Mouse (Mus musculus): ENCODE measurements around the gene Tmem45b.

Tmem45b gene

GRCm38 (mm10) chr9:31400441-31400840, 63.8 kb downstream of the Tmem45b start:
- peak; percentile 70 for DNase-seq

DNA sequence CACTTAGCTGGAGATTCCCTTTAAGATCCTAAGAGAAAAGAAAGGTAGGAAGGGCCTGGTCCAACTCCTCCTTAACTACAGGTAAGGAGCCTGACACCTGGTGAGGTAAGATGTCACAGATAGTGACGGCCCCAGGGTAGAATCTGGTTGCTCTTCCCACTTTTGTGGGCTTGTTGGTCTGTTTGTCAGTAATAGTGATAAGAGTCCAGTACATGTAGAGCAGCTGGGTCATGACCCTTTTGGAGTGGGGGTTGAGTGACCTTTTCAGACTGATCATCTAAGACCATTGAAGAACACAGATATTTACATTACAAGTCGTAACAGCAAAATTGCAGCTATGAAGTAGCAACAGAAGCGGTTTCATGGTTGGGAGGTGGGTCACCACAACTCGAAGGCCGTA, 77.1 kb downstream of the Tmem45b start:
- DNase-seq, result no peak

DNA sequence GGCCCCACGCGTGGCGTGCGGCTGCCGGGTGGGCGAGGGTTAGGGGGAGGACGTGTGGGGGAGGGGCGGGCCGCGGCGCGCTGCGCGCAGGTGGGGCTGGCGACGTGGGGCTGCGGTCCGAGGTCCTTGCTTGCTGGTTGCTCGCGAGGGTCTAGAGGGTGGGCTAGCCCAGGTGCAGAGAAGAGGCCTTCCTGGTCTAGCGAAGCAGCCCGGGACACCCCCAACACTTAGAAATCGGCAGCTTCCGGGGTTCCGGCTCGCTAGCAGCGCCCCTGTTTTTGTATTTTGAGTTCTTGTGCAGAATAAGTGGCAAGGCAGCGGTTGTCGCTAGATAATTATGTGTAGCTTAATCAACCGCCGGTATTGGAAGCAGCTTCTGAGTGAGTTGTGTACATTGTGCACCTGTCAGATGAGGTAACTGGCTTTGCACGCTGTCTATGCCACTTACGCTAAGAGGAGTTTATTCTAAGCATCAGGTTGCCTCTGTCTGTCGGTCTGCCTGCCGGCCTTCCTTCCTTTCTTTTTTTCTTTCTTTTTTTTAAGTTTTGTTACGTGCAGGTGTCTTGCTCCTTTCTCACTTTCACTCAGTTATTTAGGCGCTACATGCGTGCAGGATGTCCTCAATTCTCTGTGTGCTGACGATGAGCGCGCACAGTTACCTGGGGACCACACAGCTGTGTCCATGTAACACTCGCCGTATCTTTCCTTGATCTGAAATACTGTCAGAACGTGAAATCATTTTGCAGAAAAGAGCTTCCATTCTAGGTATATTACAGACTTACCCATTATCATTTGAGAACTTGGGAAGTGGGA, 77.7 kb downstream of the Tmem45b start:
- DNase-seq, result no peak

DNA sequence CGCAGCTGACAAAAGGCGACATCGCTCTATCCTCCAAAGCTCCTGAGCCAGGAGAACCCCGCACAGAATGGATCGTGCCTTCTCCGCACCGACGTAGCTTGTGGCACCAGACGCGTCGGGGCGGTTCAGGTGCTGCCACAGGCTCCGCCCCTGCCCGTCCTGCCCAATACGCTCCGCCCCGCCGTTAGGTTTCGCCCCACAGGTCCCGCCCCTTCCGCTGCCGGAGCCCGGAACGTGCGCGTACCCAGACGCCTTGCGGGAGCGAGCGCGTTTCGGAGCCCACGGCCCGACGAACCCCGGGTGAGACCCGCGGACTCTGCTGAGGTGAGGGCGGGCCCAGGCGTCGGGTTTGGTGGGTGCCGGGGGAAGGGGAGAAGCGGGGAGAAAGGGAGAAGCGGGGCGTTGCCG, 78.3 kb downstream of the Tmem45b start, which contains the start of gene Nfrkb:
Gene Nfrkb (plus strand): TSS at position 246 of the 408 bp plus-strand sequence.
- peak; percentile 95 for DNase-seq

- DNase-seq, result no peak
These were observed 78.8 kb downstream of the Tmem45b start for GRCm38 (mm10) chr9:31385500-31385869.

- no peak for DNase-seq
These were observed 79.3 kb downstream of the Tmem45b start for GRCm38 (mm10) chr9:31384786-31385499.

- no peak for DNase-seq
These were observed 87.6 kb downstream of the Tmem45b start for GRCm38 (mm10) chr9:31376661-31377060.

All from retina, postnatal 1 day (tissue).